Mouse (Mus musculus) CH12.LX (cell line): ENCODE data around the gene Ryr3. TPM values are rescaled to one million over a fixed set of nuclear protein-coding genes. Genes with fewer than 3 reads are reported as not detected.

Source experiments
- DNase-seq: peaks from one replicate; pipeline ENCODE4 v3.0.0-alpha.2; 2013; ENCODE audit errors: extremely low read depth
- H3K27ac ChIP-seq: 2 replicates; pipeline ENCODE4 v1.5.1; 2012; ENCODE audit warnings: low read depth, mild to moderate bottlenecking, control low read depth, moderate library complexity; ENCODE audit not compliant: insufficient read depth
- H3K27me3 ChIP-seq: replicated peaks from 2 replicates; pipeline ENCODE3; 2012; ENCODE audit warnings: inconsistent platforms
- H3K36me3 ChIP-seq, 2 experiments: replicated peaks in 1 of 2; 2 replicates each; pipeline versions ENCODE3 to v1.6.1; 2012; ENCODE audit warnings: inconsistent platforms in 1 of 2, low read length in 1 of 2, mild to moderate bottlenecking in 1 of 2, mixed read lengths in 1 of 2, moderate library complexity in 1 of 2; ENCODE audit not compliant: control insufficient read depth in 1 of 2, insufficient read depth in 1 of 2
- H3K4me1 ChIP-seq, 2 experiments: 2 replicates each; pipeline ENCODE4 v1.6.1; 2012; ENCODE audit warnings: inconsistent platforms in 1 of 2, moderate library complexity in 1 of 2; ENCODE audit not compliant: insufficient read depth in 2 of 2, control insufficient read depth in 1 of 2
- H3K4me2 ChIP-seq: 2 replicates; pipeline ENCODE4 v1.6.1; 2012; ENCODE audit warnings: low read depth, mild to moderate bottlenecking, control low read depth; ENCODE audit not compliant: poor library complexity, insufficient read depth, severe bottlenecking
- H3K4me3 ChIP-seq, 3 experiments: fragments of 150-350 bp in 1 of 3; sonication (generic) in 1 of 3; replicated peaks in 1 of 3; 2 replicates each; pipeline versions ENCODE3 to v1.5.1; 2011 to 2012; ENCODE audit warnings: low read depth in 2 of 3, low read length in 2 of 3, mild to moderate bottlenecking in 2 of 3, moderate library complexity in 2 of 3, control low read depth in 1 of 3, improper control_type of control experiment in 1 of 3, inconsistent platforms in 1 of 3, mixed read lengths in 1 of 3; ENCODE audit not compliant: poor library complexity in 1 of 3
- H3K79me2 ChIP-seq: replicated peaks from 2 replicates; pipeline ENCODE4 v1.6.1; 2012; ENCODE audit warnings: mild to moderate bottlenecking, moderate library complexity; ENCODE audit not compliant: control insufficient read depth, poor library complexity, insufficient read depth, severe bottlenecking; ENCODE audit errors: extremely low read depth
- H3K9ac ChIP-seq: 2 replicates; pipeline ENCODE4 v1.6.1; 2012; ENCODE audit warnings: low read depth, mild to moderate bottlenecking, control low read depth, moderate library complexity; ENCODE audit not compliant: insufficient read depth
- H3K9me3 ChIP-seq: replicated peaks from 2 replicates; pipeline ENCODE3; 2012; ENCODE audit warnings: low read length, inconsistent platforms, mixed read lengths
- BHLHE40 ChIP-seq: IDR thresholded peaks from 2 replicates; pipeline ENCODE4 v1.6.1; 2011; ENCODE audit warnings: mild to moderate bottlenecking, low read depth, low read length, improper control_type of control experiment
- CHD2 ChIP-seq: IDR thresholded peaks from 2 replicates; pipeline ENCODE4 v1.6.1; 2011; ENCODE audit warnings: low read length, improper control_type of control experiment
- CTCF ChIP-seq, 2 experiments: IDR thresholded peaks in 1 of 2; conservative IDR thresholded peaks in 1 of 2; 2 replicates each; pipeline ENCODE4 v1.5.1; 2011 to 2012; ENCODE audit warnings: low read depth in 2 of 2, low read length in 2 of 2, improper control_type of control experiment in 1 of 2, inconsistent platforms in 1 of 2, mild to moderate bottlenecking in 1 of 2, moderate library complexity in 1 of 2
- E2F4 ChIP-seq: IDR thresholded peaks from 2 replicates; pipeline ENCODE4 v1.6.1; 2011; ENCODE audit warnings: low read depth, low read length, improper control_type of control experiment; ENCODE audit not compliant: insufficient replicate concordance
- ETS1 ChIP-seq: conservative IDR thresholded peaks from 2 replicates; pipeline ENCODE4 v1.6.1; 2012; ENCODE audit warnings: low read depth, mild to moderate bottlenecking, inconsistent platforms, low read length, improper control_type of control experiment, moderate library complexity
- HCFC1 ChIP-seq: IDR thresholded peaks from 2 replicates; pipeline ENCODE4 v1.6.1; 2012; ENCODE audit warnings: low read depth, mild to moderate bottlenecking, inconsistent platforms, low read length, improper control_type of control experiment
- IRF4 ChIP-seq: IDR thresholded peaks from 2 replicates; pipeline ENCODE4 v1.6.1; 2014; ENCODE audit warnings: low read depth, mild to moderate bottlenecking, inconsistent platforms, low read length, improper control_type of control experiment
- JUND ChIP-seq: conservative IDR thresholded peaks from 2 replicates; pipeline ENCODE4 v1.6.1; 2011; ENCODE audit warnings: low read depth, low read length, improper control_type of control experiment
- MAFK ChIP-seq: IDR thresholded peaks from 2 replicates; pipeline ENCODE4 v1.6.1; 2011; ENCODE audit warnings: low read length, improper control_type of control experiment; ENCODE audit not compliant: insufficient replicate concordance
- MAZ ChIP-seq: IDR thresholded peaks from 2 replicates; pipeline ENCODE4 v1.6.1; 2012; ENCODE audit warnings: low read depth, mild to moderate bottlenecking, inconsistent platforms, low read length, improper control_type of control experiment, moderate library complexity
- NELFE ChIP-seq: IDR thresholded peaks from 2 replicates; pipeline ENCODE4 v1.6.1; 2011; ENCODE audit warnings: low read depth, low read length, improper control_type of control experiment
- POLR2AphosphoS2 ChIP-seq: IDR thresholded peaks from 2 replicates; pipeline ENCODE4 v1.6.1; 2011; ENCODE audit warnings: low read depth, low read length, improper control_type of control experiment
- RAD21 ChIP-seq: IDR thresholded peaks from 2 replicates; pipeline ENCODE4 v1.6.1; 2011; ENCODE audit warnings: low read depth, mild to moderate bottlenecking, low read length, improper control_type of control experiment, moderate library complexity
- SIN3A ChIP-seq: IDR thresholded peaks from 2 replicates; pipeline ENCODE4 v1.6.1; 2012; ENCODE audit warnings: low read length, improper control_type of control experiment, inconsistent platforms
- SMC3 ChIP-seq: IDR thresholded peaks from 2 replicates; pipeline ENCODE4 v1.6.1; 2011; ENCODE audit warnings: low read depth, low read length, improper control_type of control experiment
- UBTF ChIP-seq: IDR thresholded peaks from 2 replicates; pipeline ENCODE4 v1.6.1; 2012; ENCODE audit warnings: low read depth, mild to moderate bottlenecking, inconsistent platforms, low read length, improper control_type of control experiment, moderate library complexity
- USF1 ChIP-seq: IDR thresholded peaks from 2 replicates; pipeline ENCODE4 v1.6.1; 2014; ENCODE audit warnings: low read depth, mild to moderate bottlenecking, inconsistent platforms, low read length, improper control_type of control experiment
- ZC3H11A ChIP-seq: IDR thresholded peaks from 2 replicates; pipeline ENCODE4 v1.6.1; 2012; ENCODE audit warnings: low read depth, mild to moderate bottlenecking, inconsistent platforms, low read length, improper control_type of control experiment
- ZMIZ1 ChIP-seq: IDR thresholded peaks from 2 replicates; pipeline ENCODE4 v1.6.1; 2012; ENCODE audit warnings: low read depth, mild to moderate bottlenecking, inconsistent platforms, low read length, improper control_type of control experiment
- ZNF384 ChIP-seq: IDR thresholded peaks from 2 replicates; pipeline ENCODE4 v1.6.1; 2012; ENCODE audit warnings: low read depth, low read length, improper control_type of control experiment, inconsistent platforms
- dilution Hi-C: fragments of 300-500 bp; cut with MboI; formaldehyde crosslinking; loops from 2 replicates; pipeline ENCODE4 v1.14.3; 2020; ENCODE audit warnings: low sequenced_read_pairs; ENCODE audit not compliant: extremely low pct_unique_long_range_greater_than_20kb, extremely low pct_ligation_motif_present
- in situ Hi-C: fragments of 300-500 bp; cut with MboI; formaldehyde crosslinking; loops from 3 replicates; pipeline ENCODE4 v1.14.3; 2019; ENCODE audit warnings: low sequenced_read_pairs, low pct_ligation_motif_present, low pct_unique_long_range_greater_than_20kb, mixed read lengths
- polyA plus RNA-seq: library from polyadenylated mRNA; unstranded; fragments of >175 nt; gene quantifications from 2 replicates; pipeline ENCODE4 v1.2.1, GENCODE M21; 2012; ENCODE audit warnings: low read depth; ENCODE audit not compliant: insufficient read length
- total RNA-seq, 2 experiments: library from RNA; depleted of rRNA; stranded (reverse); fragments of 300-350 nt in 1 of 2; fragments of >200 nt in 1 of 2; gene quantifications; 2 replicates each; pipeline ENCODE4 v1.2.3; 2012 to 2014

The Ryr3 gene
- total and polyA plus RNA-seq, 3 experiments, result 0.08 to 0.40 (median 0.16) TPM

- H3K79me2 ChIP-seq, result no peaks in the 10 kb centered on the region
- in situ Hi-C loops, result loop anchor here (25.0 kb wide), 2 partner anchors 262 to 513 kb away; partner anchors contain the start of gene Tmco5b
These were observed 442.1 kb downstream of the Ryr3 start for GRCm38 (mm10) chr2:112774762-112775161.

GRCm38 (mm10) chr2:112767665-112768064 is 449.2 kb downstream of the Ryr3 start:
- TF ChIP-seq SMC3 (peak; percentile 28; the same call in 1 of the 2 replicates), UBTF (no peak), RAD21 (peak; percentile 48), E2F4 (no peak), CTCF (conservative IDR thresholded peaks at IDR 0.05 in 1 of 2, IDR thresholded peaks at IDR 0.05 in 1 of 2; ENCODE audit: low read depth in 2 of 2, low read length in 2 of 2) (peak in 1 of 2 experiments; percentile 55; a peak in 2 of 4 replicates)
- TF ChIP-seq, all 38 proteins: peak for 3
- Histone ChIP-seq H3K4me1 (no peaks in the 10 kb centered on the region), H3K36me3 (no peaks in the 10 kb centered on the region), H3K9me3 (no peaks in the 10 kb centered on the region), H3K79me2 (no peaks in the 10 kb centered on the region), H3K9ac (no peak overlapping the region), H3K4me2 (no peak overlapping the region), H3K27me3 (no peaks in the 10 kb centered on the region), H3K4me3 (no peak overlapping the region), H3K27ac (no peak overlapping the region)
- in situ Hi-C loops (loop anchor here (25.0 kb wide), 1 partner anchor 255 kb away; no protein-coding TSS in a partner anchor), dilution Hi-C loops (no loop called here)
- DNase-seq, result peak; percentile 6

More at GRCm38 (mm10) chr2:112774762-112775161, 442.1 kb downstream of the Ryr3 start:
- Histone ChIP-seq H3K36me3 (no peaks in the 10 kb centered on the region), H3K4me2 (no peak overlapping the region), H3K27me3 (no peaks in the 10 kb centered on the region), H3K27ac (no peak overlapping the region), H3K9me3 (no peaks in the 10 kb centered on the region), H3K4me1 (no peaks in the 10 kb centered on the region), H3K4me3 (no peak overlapping the region), H3K9ac (no peak overlapping the region)
- dilution Hi-C loops, result no loop called here
- TF ChIP-seq HCFC1 (no peak), CTCF (conservative IDR thresholded peaks at IDR 0.05 in 1 of 2, IDR thresholded peaks at IDR 0.05 in 1 of 2; ENCODE audit: low read depth in 2 of 2, low read length in 2 of 2) (peak; percentile 80 to 88), BHLHE40 (no peak), SIN3A (no peak), IRF4 (no peak), JUND (no peak), POLR2AphosphoS2 (no peak), SMC3 (peak; percentile 63), RAD21 (peak; percentile 65), NELFE (0 out of 2 replicates have a peak, but pooled peaks have one; percentile 14)
- peak; percentile 74 for DNase-seq

- H3K36me3 ChIP-seq, result no peaks in the 10 kb centered on the region
- no peaks in the 10 kb centered on the region for H3K79me2 ChIP-seq
- H3K9ac ChIP-seq, result no peak overlapping the region
- no peaks in the 10 kb centered on the region for H3K9me3 ChIP-seq
- dilution Hi-C loops, result no loop called here
- no peaks in the 10 kb centered on the region for H3K27me3 ChIP-seq
- TF ChIP-seq MAFK, result no peak
- no peak for TF ChIP-seq SIN3A
- peak; percentile 32 for TF ChIP-seq SMC3
- no peak for TF ChIP-seq CHD2
- no peak for TF ChIP-seq MAZ
- TF ChIP-seq ZMIZ1, result no peak
- peak; percentile 62 to 70 for TF ChIP-seq CTCF (conservative IDR thresholded peaks at IDR 0.05 in 1 of 2, IDR thresholded peaks at IDR 0.05 in 1 of 2; ENCODE audit: low read depth in 2 of 2, low read length in 2 of 2)
- peak; percentile 11 for TF ChIP-seq RAD21
- TF ChIP-seq USF1, result no peak
- TF ChIP-seq ZC3H11A, result no peak
- TF ChIP-seq ETS1, result no peak
- no peak for TF ChIP-seq ZNF384
- no peaks in the 10 kb centered on the region for H3K4me1 ChIP-seq
- no peak overlapping the region for H3K27ac ChIP-seq
- H3K4me3 ChIP-seq, result no peak overlapping the region
- H3K4me2 ChIP-seq, result no peak overlapping the region
- in situ Hi-C loops, result loop anchor here (25.0 kb wide), 1 partner anchor 253 kb away; no protein-coding TSS in a partner anchor
- DNase-seq, result peak; percentile 42
These were observed 451.9 kb downstream of the Ryr3 start for GRCm38 (mm10) chr2:112765046-112765445.
